Mouse (Mus musculus): ENCODE data around the gene Atp11b. TPM values are rescaled to one million over a fixed set of nuclear protein-coding genes. Genes with fewer than 3 reads are reported as not detected.

The Atp11b gene
- polyA plus RNA-seq, 1 experiment from 2014 or later, result 23.9 TPM

GRCm38 (mm10) chr3:35723586-35724322, 30.2 kb upstream of the Atp11b start:
- Histone ChIP-seq H3K36me3 (ENCODE audit: insufficient read depth, low read length) (no peaks in the 10 kb centered on the region), H3K27me3 (ENCODE audit: insufficient read depth, low read length) (no peaks in the 10 kb centered on the region), H3K9ac (ENCODE audit: low read depth, low read length) (no peak overlapping the region), H3K9me3 (replicated peaks; ENCODE audit: low read length) (no peaks in the 10 kb centered on the region), H3K4me3 (replicated peaks; ENCODE audit: low read depth, low read length) (no peak overlapping the region), H3K4me1 (replicated peaks; ENCODE audit: insufficient read depth, low read length) (no peaks in the 10 kb centered on the region), H3K27ac (no peak overlapping the region), H3K4me2 (ENCODE audit: low read length) (no peak overlapping the region)
- DNase-seq (ENCODE audit: low spot score) (no peak), ATAC-seq (replicated peaks; ENCODE audit: low FRiP score, low read depth) (no peak)
- no peak for TF ChIP-seq CTCF (IDR thresholded peaks at IDR 0.05; ENCODE audit: low read depth)
- WGBS, result 50% methylated on average over 9 of the region's 9 CpGs

GRCm38 (mm10) chr3:35725096-35725495, 28.8 kb upstream of the Atp11b start:
- Histone ChIP-seq H3K4me2 (ENCODE audit: low read length) (no peak overlapping the region), H3K27ac (no peak overlapping the region), H3K9ac (ENCODE audit: low read depth, low read length) (no peak overlapping the region), H3K4me1 (replicated peaks; ENCODE audit: insufficient read depth, low read length) (no peaks in the 10 kb centered on the region), H3K27me3 (ENCODE audit: insufficient read depth, low read length) (no peaks in the 10 kb centered on the region), H3K36me3 (ENCODE audit: insufficient read depth, low read length) (no peaks in the 10 kb centered on the region), H3K4me3 (replicated peaks; ENCODE audit: low read depth, low read length) (no peak overlapping the region), H3K9me3 (replicated peaks; ENCODE audit: low read length) (no peaks in the 10 kb centered on the region)
- no peak for ATAC-seq (replicated peaks; ENCODE audit: low FRiP score, low read depth)
- DNase-seq (ENCODE audit: low spot score), result no peak
- WGBS, result 44% methylated on average over 7 of the region's 7 CpGs
- no peak for TF ChIP-seq CTCF (IDR thresholded peaks at IDR 0.05; ENCODE audit: low read depth)

GRCm38 (mm10) chr3:35726936-35727335, 27.0 kb upstream of the Atp11b start:
- Histone ChIP-seq H3K9me3 (replicated peaks; ENCODE audit: low read length) (no peaks in the 10 kb centered on the region), H3K27me3 (ENCODE audit: insufficient read depth, low read length) (no peaks in the 10 kb centered on the region), H3K9ac (ENCODE audit: low read depth, low read length) (no peak overlapping the region), H3K4me1 (replicated peaks; ENCODE audit: insufficient read depth, low read length) (no peaks in the 10 kb centered on the region), H3K4me2 (ENCODE audit: low read length) (no peak overlapping the region), H3K4me3 (replicated peaks; ENCODE audit: low read depth, low read length) (no peak overlapping the region), H3K36me3 (ENCODE audit: insufficient read depth, low read length) (no peaks in the 10 kb centered on the region), H3K27ac (no peak overlapping the region)
- DNase-seq (ENCODE audit: low spot score) (no peak), ATAC-seq (replicated peaks; ENCODE audit: low FRiP score, low read depth) (no peak)
- no peak for TF ChIP-seq CTCF (IDR thresholded peaks at IDR 0.05; ENCODE audit: low read depth)
- 87% methylated on average over 1 of the region's 1 CpGs for WGBS

GRCm38 (mm10) chr3:35729490-35729889, 24.4 kb upstream of the Atp11b start:
- 51% methylated on average over 6 of the region's 6 CpGs for WGBS
- Histone ChIP-seq H3K9me3 (replicated peaks; ENCODE audit: low read length) (no peaks in the 10 kb centered on the region), H3K27ac (no peak overlapping the region), H3K4me2 (ENCODE audit: low read length) (no peak overlapping the region), H3K27me3 (ENCODE audit: insufficient read depth, low read length) (no peaks in the 10 kb centered on the region), H3K36me3 (ENCODE audit: insufficient read depth, low read length) (no peaks in the 10 kb centered on the region), H3K4me1 (replicated peaks; ENCODE audit: insufficient read depth, low read length) (no peaks in the 10 kb centered on the region), H3K4me3 (replicated peaks; ENCODE audit: low read depth, low read length) (no peak overlapping the region), H3K9ac (ENCODE audit: low read depth, low read length) (no peak overlapping the region)
- no peak for ATAC-seq (replicated peaks; ENCODE audit: low FRiP score, low read depth)
- no peak for TF ChIP-seq CTCF (IDR thresholded peaks at IDR 0.05; ENCODE audit: low read depth)
- no peak for DNase-seq (ENCODE audit: low spot score)

- WGBS, result 85% methylated on average over 10 of the region's 10 CpGs
- Histone ChIP-seq H3K27ac (no peak overlapping the region), H3K4me2 (ENCODE audit: low read length) (no peak overlapping the region), H3K9ac (ENCODE audit: low read depth, low read length) (no peak overlapping the region), H3K27me3 (ENCODE audit: insufficient read depth, low read length) (no peaks in the 10 kb centered on the region), H3K4me3 (replicated peaks; ENCODE audit: low read depth, low read length) (no peak overlapping the region), H3K9me3 (replicated peaks; ENCODE audit: low read length) (no peaks in the 10 kb centered on the region), H3K4me1 (replicated peaks; ENCODE audit: insufficient read depth, low read length) (no peaks in the 10 kb centered on the region), H3K36me3 (ENCODE audit: insufficient read depth, low read length) (no peaks in the 10 kb centered on the region)
- no peak for TF ChIP-seq CTCF (IDR thresholded peaks at IDR 0.05; ENCODE audit: low read depth)
- DNase-seq (ENCODE audit: low spot score) (no peak), ATAC-seq (replicated peaks; ENCODE audit: low FRiP score, low read depth) (no peak)
These were observed 21.7 kb upstream of the Atp11b start for GRCm38 (mm10) chr3:35731981-35732777.

- H3K4me2 ChIP-seq (ENCODE audit: low read length), result no peak overlapping the region
- no peak overlapping the region for H3K27ac ChIP-seq
- DNase-seq (ENCODE audit: low spot score) (no peak), ATAC-seq (replicated peaks; ENCODE audit: low FRiP score, low read depth) (no peak)
- no peaks in the 10 kb centered on the region for H3K36me3 ChIP-seq (ENCODE audit: insufficient read depth, low read length)
- no peak for TF ChIP-seq CTCF (IDR thresholded peaks at IDR 0.05; ENCODE audit: low read depth)
- no peak overlapping the region for H3K4me3 ChIP-seq (replicated peaks; ENCODE audit: low read depth, low read length)
- H3K4me1 ChIP-seq (replicated peaks; ENCODE audit: insufficient read depth, low read length), result no peaks in the 10 kb centered on the region
- H3K27me3 ChIP-seq (ENCODE audit: insufficient read depth, low read length), result no peaks in the 10 kb centered on the region
- no peak overlapping the region for H3K9ac ChIP-seq (ENCODE audit: low read depth, low read length)
- H3K9me3 ChIP-seq (replicated peaks; ENCODE audit: low read length), result no peaks in the 10 kb centered on the region
These were observed 21.1 kb upstream of the Atp11b start for GRCm38 (mm10) chr3:35732778-35733147.

Measured in kidney, postnatal 0 days (tissue).